Mouse (Mus musculus) liver, postnatal 0 days (tissue): ENCODE measurements around the gene Spink2.

Experiments used
- CTCF ChIP-seq: sonication (generic); IDR thresholded peaks from 2 replicates; pipeline ENCODE4 v1.5.1; 2016; ENCODE audit warnings: antibody characterized with exemption, low read depth
- EP300 ChIP-seq: IDR thresholded peaks from 2 replicates; pipeline ENCODE4 v1.6.1; 2016; ENCODE audit warnings: antibody characterized with exemption, low read depth, mild to moderate bottlenecking

GRCm38 (mm10) chr5:77244331-77244987 is 33.2 kb upstream of the Spink2 start:
- TF ChIP-seq CTCF = no peak
- TF ChIP-seq EP300 = no peak
